Mouse (Mus musculus): ENCODE data around the gene Tspan5.

Gene Tspan5

DNA sequence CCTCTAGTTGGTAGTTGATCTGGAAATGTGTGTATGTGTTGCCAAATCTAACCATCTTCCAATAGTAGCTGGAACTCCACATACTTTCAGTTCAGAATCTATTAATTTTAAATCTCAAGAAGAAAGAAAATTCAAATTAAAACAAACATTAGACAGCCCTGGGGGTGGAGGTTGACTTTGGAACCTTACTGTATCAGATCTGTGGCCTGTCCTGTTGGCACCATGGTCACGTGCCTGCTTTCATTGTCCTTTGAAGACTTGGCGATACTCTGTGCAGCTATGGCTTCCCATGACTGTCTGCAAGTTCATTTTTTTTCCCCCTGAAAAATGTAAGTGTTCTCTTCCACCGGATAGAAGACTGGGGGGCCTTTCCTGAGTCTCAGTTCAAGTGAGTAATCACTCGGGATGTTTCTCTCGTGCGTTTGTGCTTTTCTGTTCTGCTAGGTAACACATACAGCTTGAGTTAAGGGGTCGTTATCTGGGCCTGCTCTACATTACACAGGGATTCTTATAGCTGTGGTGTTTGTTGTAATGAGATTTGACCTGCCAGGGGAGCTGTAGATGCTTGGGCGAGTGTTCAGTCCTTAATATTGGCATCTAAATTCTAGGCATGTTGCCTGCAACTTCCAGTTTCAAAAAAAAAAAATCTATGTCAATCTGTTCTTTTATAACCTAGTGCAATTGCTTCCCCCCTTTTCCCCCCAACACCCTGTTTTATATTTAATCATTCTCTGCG is 32.0 kb downstream of the Tspan5 start:
- DNase-seq (ENCODE audit: low spot score): no peak

DNA sequence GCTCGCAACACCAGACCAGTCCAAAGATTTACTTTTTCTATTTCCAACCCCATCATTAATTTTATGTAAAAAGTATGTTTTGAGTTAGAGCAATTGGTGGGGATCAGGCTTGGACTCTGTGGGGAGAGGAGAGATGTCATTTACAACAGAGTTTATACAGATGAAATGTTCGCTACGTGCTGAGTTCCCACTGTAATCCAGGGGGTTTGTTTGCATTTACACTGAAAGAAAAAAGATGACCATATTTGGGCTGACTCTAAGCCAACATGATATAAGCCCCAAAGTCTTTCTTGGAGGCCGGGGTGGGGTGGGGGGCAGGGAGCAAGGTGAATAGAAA is 32.6 kb downstream of the Tspan5 start:
- DNase-seq (ENCODE audit: low spot score): no peak

- DNase-seq (ENCODE audit: low spot score): no peak
These were observed 34.1 kb downstream of the Tspan5 start for GRCm38 (mm10) chr3:138775926-138776715.

DNA sequence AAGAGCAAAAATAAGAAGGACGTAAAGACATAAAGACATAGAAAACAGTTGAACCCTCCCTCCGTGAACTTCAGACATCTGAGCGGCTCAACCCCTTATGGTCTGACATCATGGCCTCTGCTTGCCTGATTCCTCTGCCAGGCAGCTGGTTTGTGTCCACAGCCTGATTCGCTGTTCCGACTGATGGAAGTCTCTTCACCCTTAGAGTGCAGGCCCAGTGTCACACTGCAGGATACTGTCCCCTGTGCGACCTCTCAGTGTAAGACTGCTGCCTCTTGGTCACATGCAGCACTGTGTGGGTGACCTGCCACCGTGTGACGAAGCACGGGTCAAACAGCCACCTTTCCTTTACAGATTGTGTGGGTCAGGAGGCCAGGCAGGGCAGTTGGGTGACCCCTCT is 39.5 kb downstream of the Tspan5 start:
- DNase-seq (ENCODE audit: low spot score): no peak

DNA sequence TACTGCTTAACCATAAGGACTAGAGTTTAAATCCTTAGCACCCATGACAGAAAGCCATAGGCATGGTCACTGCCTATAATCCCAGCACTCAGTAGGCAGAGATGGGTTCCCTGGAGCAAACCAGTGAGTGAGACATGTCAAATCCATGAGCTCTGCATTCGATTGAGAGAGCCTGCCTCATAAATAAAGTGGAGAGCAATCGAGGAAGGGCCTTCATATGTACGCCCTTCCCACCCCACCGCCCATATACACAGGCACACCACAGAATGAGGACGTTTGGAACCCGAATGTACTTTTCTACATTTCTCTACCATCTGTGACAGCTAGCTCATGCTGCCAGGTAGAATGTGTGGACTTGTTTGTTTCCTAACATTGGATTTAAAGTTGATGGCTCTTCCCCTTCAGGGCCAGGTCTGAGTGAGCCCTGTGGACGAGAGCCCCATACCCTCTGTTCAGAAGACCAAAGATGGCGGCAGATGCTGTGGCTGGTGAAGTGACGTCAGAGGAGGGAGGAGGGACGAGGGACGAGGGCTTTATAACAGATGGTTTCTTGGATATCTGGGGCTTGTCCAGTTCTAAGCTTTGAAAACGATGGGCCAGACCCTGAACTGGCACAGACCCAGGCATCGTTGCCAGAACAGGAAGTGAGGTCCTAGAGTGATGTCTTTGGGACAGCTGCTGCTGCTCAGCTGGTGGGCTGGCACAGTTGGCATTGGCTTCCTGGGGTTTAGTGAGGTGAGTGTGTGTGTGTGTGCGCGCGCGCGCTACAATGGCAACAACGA is 42.1 kb downstream of the Tspan5 start:
- no peak for DNase-seq (ENCODE audit: low spot score)

DNA sequence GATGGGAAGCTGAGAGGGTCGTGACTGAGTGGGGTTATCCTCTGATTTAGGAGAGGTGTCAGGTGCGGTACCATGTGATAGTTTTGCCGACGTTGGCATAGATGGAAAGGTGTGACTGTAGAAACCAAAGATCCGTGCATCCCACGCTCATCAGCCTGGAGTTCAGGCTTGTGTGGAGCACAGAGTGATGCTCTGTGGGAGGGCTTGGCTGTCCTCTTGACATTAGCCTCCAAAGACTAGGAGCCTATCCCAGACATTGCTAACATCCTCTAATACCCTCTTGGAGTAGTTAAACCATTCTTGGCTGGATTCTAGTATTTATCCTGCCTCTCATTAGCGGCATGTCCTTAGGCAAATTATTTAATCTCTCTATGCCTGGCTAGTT is 42.6 kb downstream of the Tspan5 start:
- DNase-seq (ENCODE audit: low spot score): no peak

GRCm38 (mm10) chr3:138787758-138788488 is 45.9 kb downstream of the Tspan5 start:
- no peak for DNase-seq (ENCODE audit: low spot score)

- DNase-seq (ENCODE audit: low spot score): no peak
These were observed 46.5 kb downstream of the Tspan5 start for GRCm38 (mm10) chr3:138788489-138788850.

GRCm38 (mm10) chr3:138789275-138789674 is 47.3 kb downstream of the Tspan5 start:
- no peak for DNase-seq (ENCODE audit: low spot score)

DNA sequence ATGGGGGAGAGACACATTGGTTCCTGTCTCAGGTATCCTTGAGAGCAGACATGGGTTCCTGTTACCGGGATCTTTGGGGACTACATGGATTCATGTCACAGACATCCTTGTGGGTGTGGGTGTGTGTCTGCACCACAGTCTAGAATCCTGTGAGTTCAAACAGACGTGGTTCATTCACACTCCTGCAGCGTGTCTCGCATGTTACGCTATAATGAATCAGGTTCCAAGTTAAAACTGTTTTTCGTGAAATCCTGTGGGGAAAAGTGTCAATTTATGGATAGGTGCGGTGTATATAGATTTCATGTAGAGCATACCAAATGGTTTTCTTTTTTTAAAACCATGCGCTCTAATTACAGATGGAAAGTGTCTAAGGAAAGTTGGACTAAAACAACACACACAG is 52.5 kb downstream of the Tspan5 start:
- DNase-seq (ENCODE audit: low spot score): no peak

- DNase-seq (ENCODE audit: low spot score): no peak
These were observed 54.0 kb downstream of the Tspan5 start for GRCm38 (mm10) chr3:138795951-138796350.

DNA sequence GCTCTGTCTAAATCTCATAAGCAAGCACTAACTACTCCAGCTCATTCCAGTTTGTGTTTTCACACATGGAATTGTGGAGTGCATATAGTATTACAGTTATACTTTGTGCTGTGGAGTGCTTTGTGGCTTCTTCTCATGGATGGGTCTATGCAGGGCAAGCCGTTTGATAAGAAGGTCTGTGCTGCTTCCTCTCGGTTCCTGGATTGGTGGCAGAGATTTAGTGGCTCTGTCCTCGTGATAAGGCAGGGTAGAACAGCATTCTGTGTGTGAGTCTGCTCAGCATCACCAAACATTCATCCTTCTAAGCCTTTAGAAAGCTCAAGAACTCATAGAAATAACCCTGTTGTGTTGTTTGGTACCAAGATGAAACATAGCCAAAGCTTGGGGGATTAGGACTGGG is 54.6 kb downstream of the Tspan5 start:
- no peak for DNase-seq (ENCODE audit: low spot score)

- no peak for DNase-seq (ENCODE audit: low spot score)
These were observed 58.8 kb downstream of the Tspan5 start for GRCm38 (mm10) chr3:138800664-138801411.

DNA sequence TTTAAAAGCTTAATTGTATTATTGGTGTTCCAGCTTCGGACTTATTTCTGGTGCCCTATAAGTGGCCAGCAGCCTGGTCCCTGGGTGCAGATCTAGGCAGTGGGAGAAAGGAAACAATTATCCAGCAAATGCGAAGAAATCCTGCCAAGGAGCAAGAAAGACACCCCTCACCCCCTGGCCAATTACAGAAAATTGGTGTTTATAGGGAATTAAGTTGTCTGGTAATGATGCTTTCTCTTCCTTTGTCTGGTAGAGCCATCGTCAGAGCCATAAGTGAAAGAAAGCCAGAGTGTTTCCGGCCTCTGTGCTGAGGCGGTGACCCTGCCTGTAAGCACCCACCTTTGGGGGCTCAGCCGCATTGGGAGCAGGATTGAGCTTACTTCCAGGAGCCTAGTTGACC is 59.7 kb downstream of the Tspan5 start:
- DNase-seq (ENCODE audit: low spot score): no peak

DNA sequence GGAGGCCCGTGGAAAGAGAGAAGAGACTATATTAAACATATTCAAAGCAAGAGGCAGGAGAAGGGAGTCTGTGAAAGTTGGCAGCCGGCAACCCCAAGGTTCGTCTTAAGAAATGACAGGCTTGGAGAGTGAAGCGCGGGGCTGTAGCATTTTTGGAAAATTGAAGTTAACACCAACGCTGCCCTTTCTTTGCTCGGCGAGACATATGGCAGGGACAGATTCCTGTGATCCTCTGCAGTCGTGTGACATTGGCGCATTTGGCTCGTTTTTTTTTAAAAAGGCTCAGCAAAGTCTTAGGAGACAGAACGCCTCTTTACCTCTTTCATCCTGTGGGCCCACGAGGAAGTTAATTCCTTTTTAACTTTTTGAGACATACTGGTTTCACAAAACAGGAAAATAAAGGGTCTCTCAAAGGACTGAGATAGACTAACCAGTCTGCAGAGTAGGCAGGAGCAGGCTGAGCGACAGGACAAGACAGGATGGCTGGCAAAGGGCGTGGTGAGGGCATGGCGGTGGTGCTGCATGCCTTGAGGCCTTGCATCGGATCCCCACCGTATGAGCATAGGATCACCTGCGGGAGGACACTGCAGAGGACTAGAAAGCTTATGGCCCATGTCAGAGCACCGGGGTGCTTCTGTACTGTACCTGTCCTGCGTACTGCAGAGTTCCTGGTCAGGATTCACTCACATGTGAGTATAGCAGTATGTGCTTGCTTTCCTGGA is 60.9 kb downstream of the Tspan5 start:
- no peak for DNase-seq (ENCODE audit: low spot score)

DNA sequence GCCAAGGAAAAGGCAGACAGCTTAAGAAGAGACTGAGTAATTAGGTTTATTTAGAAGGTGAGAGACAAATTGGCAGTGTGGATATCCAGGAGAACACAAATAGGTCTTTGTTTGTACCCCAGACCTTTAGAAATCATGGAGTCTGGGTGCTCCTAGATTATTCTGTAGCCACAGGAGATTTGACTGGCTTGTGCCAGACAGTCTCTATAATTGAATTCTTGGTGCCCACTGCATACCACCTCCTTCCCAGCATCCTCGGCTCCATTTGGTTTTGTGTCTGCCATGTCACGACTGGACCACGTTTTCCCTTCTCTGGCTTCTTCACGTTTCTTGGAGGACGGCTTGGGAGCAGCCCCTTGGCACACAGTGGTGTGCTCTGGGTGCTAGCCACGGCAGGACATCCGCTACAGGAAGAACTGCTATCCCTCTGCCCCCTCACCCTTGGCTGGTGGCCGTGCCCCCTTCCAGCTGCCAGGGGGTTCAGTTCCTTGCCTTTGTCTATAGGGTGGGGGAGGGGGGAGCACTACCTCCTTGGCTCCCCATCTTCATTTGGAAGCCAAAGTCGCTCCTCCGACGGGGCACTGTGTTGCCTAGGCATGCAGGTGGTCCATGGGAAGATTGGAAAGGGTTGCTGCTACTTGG is 61.6 kb downstream of the Tspan5 start:
- DNase-seq (ENCODE audit: low spot score): no peak

DNA sequence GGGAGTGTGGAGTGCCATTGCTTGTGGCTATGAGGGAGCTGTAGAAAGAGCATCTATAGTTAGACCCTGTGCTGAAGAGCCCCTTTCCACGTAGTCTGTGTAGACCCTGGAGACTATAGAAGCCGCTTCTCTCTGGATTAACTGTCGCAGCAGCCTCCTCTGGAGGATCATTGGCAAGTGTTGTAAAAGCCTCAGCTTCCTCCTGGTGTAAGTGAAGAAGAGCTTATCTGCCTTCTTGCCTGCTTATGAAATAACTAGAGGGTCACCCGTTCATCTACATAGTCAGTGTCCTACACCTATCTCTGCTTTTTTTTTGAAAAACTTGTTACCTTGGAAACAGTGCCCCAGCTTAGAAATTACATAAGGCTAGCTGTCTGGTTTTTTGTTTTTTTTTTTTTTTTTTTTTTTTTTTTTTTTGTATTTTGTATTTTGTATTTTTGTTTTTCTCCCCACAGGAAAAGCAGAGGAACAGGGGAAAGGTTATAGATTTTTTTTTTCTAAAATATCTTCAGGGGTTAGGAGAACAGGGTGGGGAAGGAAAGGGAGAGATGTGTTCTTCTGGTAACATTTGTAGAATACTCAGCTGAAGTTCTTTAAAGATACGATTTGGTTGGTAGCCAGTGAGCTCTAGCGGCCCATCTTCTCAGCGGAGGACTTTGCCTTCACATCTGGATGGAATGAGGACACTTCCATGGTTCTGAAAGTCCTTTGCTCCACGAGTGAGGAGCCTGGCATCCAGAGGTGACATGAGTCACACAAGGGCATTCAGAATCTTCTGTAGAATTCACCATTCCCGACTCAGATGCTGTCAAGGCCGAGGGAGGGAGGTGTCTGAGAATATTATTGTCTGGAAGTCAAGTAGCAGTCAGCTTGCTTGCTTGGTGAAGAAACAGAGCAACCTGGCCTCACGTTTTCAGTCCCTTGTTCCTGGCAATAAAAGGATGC is 62.4 kb downstream of the Tspan5 start:
- no peak for DNase-seq (ENCODE audit: low spot score)

DNA sequence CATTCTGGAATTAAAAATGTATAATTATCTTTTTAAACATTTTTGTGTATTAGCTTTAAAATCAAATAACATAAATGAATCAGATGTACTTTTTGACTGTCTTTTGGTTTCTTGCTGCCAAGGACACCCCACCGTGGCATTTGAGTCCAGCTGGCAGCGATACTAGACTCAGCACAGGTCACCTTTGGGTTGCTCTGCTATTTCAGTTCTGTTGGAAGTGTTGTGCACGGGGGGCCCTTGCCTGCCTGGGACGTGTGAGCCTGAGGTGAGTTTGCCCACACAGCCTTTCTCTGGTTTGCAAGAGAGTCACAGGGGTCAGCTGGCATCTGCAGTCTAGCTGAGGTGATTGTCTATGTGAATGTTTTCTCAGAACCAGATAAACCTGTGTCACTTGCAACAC is 65.8 kb downstream of the Tspan5 start:
- DNase-seq (ENCODE audit: low spot score): no peak

DNA sequence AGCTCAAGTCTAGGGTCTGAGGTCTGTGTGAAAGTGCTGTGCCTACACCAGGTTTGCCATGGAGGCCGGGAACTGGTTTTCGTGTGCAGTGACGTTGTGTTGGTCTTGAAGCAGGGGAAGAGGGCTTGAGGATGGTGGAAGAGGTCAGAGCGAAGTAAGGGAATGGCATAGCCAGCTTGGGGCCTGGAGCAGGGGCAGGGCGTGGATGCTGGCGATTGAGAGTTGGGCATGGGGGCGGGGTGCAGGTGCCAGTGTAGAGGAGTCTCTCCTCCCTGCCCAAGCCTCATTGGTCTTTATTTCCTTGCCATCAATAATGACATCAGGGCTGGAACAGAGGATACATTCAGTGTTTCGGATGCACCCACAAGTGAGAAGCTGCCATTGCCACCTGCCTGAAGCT is 67.5 kb downstream of the Tspan5 start:
- no peak for DNase-seq (ENCODE audit: low spot score)

All from ovary, adult 18-20 months (tissue).